In genomic region chr4:40970592-40970841, GRCm38 (mm10) we compare ENCODE assay signal across 8 mouse cellular contexts. TPM values are rescaled to one million over a fixed set of nuclear protein-coding genes. Genes with fewer than 3 reads are reported as not detected.
DNase-seq lines count a peak whose midpoint lies in the region; ATAC-seq and TF ChIP-seq lines count a peak whose summit lies in the region.

No protein-coding gene starts in this region.

- H3K4me1 ChIP-seq in heart, embryonic 15.5 days (replicated peaks) = peaks cover 25% of the 10 kb centered on the region
- H3K4me1 ChIP-seq in G1E (ENCODE audit: insufficient read depth, low read depth, low read length) = peaks cover 43% of the 10 kb centered on the region
- peaks cover 10% of the 10 kb centered on the region; the same call in 1 of the 2 replicates for H3K4me1 ChIP-seq in forebrain, postnatal 0 days (ENCODE audit: insufficient read depth)

- peak overlapping the region; percentile 85 for H3K4me3 ChIP-seq in heart, embryonic 15.5 days
- H3K4me3 ChIP-seq in G1E (ENCODE audit: low read depth, low read length) = peak overlapping the region; percentile 99
- H3K4me3 ChIP-seq in forebrain, postnatal 0 days (ENCODE audit: low read depth, low read length) = peak overlapping the region; percentile 95
- peak overlapping the region; percentile 66 for H3K4me3 ChIP-seq in macrophage (ENCODE audit: inconsistent target)

- peak overlapping the region; percentile 95 for H3K27ac ChIP-seq in heart, embryonic 15.5 days
- H3K27ac ChIP-seq in forebrain, postnatal 0 days (ENCODE audit: low read depth, low read length) = peak overlapping the region; percentile 95
- peak overlapping the region; percentile 58 for H3K27ac ChIP-seq in macrophage

- H3K27me3 ChIP-seq in heart, embryonic 15.5 days = no peaks in the 10 kb centered on the region
- no peaks in the 10 kb centered on the region for H3K27me3 ChIP-seq in G1E (ENCODE audit: insufficient read depth, low read length)
- H3K27me3 ChIP-seq in forebrain, postnatal 0 days (ENCODE audit: insufficient read depth, low read length) = no peaks in the 10 kb centered on the region

- peak overlapping the region; percentile 81 for H3K4me2 ChIP-seq in heart, embryonic 15.5 days
- peak overlapping the region; percentile 66 for H3K4me2 ChIP-seq in forebrain, postnatal 0 days (ENCODE audit: low read depth)

- no peaks in the 10 kb centered on the region for H3K9me3 ChIP-seq in heart, embryonic 15.5 days (replicated peaks)
- H3K9me3 ChIP-seq in G1E (replicated peaks) = no peaks in the 10 kb centered on the region
- H3K9me3 ChIP-seq in forebrain, postnatal 0 days (ENCODE audit: low read length) = no peaks in the 10 kb centered on the region

- no peak for TF ChIP-seq CTCF in G1E (IDR thresholded peaks at IDR 0.05; ENCODE audit: low read depth, low read length)
- no peak for TF ChIP-seq CTCF in forebrain, postnatal 0 days (IDR thresholded peaks at IDR 0.05; ENCODE audit: low read depth)

- no peak; the same call in 1 of the 2 replicates for ATAC-seq in heart, embryonic 15.5 days (replicated peaks; ENCODE audit: insufficient number of reproducible peaks, insufficient read depth, low FRiP score, low read depth)
- peak; percentile 11; the same call in 1 of the 2 replicates for ATAC-seq in G1E (ENCODE audit: extremely low read depth, insufficient number of reproducible peaks, low FRiP score, poor library complexity, severe bottlenecking)
- peak; percentile 27; the same call in 1 of the 2 replicates for ATAC-seq in forebrain, postnatal 0 days

- H3K9ac ChIP-seq in heart, embryonic 15.5 days = peak overlapping the region; percentile 84
- H3K9ac ChIP-seq in forebrain, postnatal 0 days = peak overlapping the region; percentile 89

- peaks cover 42% of the 10 kb centered on the region for H3K79me2 ChIP-seq in macrophage (ENCODE audit: inconsistent target)

- no peak for DNase-seq in heart, adult 8-10 months (ENCODE audit: low spot score)
- no peak for DNase-seq in G1E (ENCODE audit: low spot score)
- DNase-seq in forebrain, postnatal 0 days = no peak
- no peak for DNase-seq in adipocyte (ENCODE audit: low spot score)
- DNase-seq in frontal cortex, postnatal 10 days (ENCODE audit: low spot score in 2 of 2) = no peak
- no peak for DNase-seq in cerebellum, adult 8-10 months

- 0% methylated on average over 16 of the region's 16 CpGs for WGBS in heart, embryonic 15.5 days
- 0% methylated on average over 15 of the region's 16 CpGs for WGBS in forebrain, postnatal 0 days
- WGBS in macrophage (ENCODE audit: missing documents) = 1% methylated on average over 9 of the region's 16 CpGs

- H3K36me3 ChIP-seq in heart, embryonic 15.5 days = peaks cover 9% of the 10 kb centered on the region
- peaks cover 64% of the 10 kb centered on the region for H3K36me3 ChIP-seq in G1E (replicated peaks)
- peaks cover 24% of the 10 kb centered on the region for H3K36me3 ChIP-seq in forebrain, postnatal 0 days (ENCODE audit: insufficient read depth)
- peaks cover 10% of the 10 kb centered on the region; the same call in 1 of the 2 replicates for H3K36me3 ChIP-seq in macrophage (ENCODE audit: inconsistent target)

RNA-seq across cellular contexts. Expression of gene Nfx1, which starts 0.2 kb away (rescaled TPM):
- 45.2 and 57.4 TPM in 2 replicates for polyA plus RNA-seq in heart, embryonic 15.5 days (2015; fragmentation: Nextera tagmentation; extraction: Ambion mirVana)
- 10 to 100 TPM; 18.8 to 24.0 (median 21.1) TPM for total RNA-seq in heart, adult 8-10 months (2022)
- total RNA-seq in G1E (2014; fragmentation: Nextera tagmentation) (152 and 153 TPM in 2 replicates), G1E (2017) (126 and 135 TPM in 2 replicates)
- polyA plus RNA-seq in G1E (2012) (44.0 and 49.1 TPM in 2 replicates), macrophage (2018) (29.4 to 34.2 TPM (median 32.2 TPM) in 3 replicates)
- 80.3 and 92.1 TPM in 2 replicates for total RNA-seq in forebrain, postnatal 0 days (2014; rRNA removed)
- 55.2 and 68.4 TPM in 2 replicates for polyA plus RNA-seq in forebrain, postnatal 0 days (2015; fragmentation: Nextera tagmentation; extraction: Ambion mirVana)
- total RNA-seq in macrophage (2018; cell fraction: chromatin; rRNA removed) = 100 to 1,000 TPM in 24 of 26 experiments, 10 to 100 TPM in 2; 80.6 to 316 (median 219) TPM
- total RNA-seq in macrophage (2018; cell fraction: cytosol; rRNA removed) = 10 to 100 TPM; 11.6 to 34.9 (median 24.6) TPM
- 100 to 1,000 TPM in 16 of 26 experiments, 10 to 100 TPM in 10; 59.9 to 193 (median 116) TPM for total RNA-seq in macrophage (2018; cell fraction: nucleus; rRNA removed)

RNA-seq across cellular contexts. Expression of gene Chmp5, which starts 22.3 kb away (rescaled TPM):
- polyA plus RNA-seq in heart, embryonic 15.5 days (2015; fragmentation: Nextera tagmentation; extraction: Ambion mirVana) = 73.8 and 73.9 TPM in 2 replicates
- 10 to 100 TPM; 32.2 to 39.2 (median 37.1) TPM for total RNA-seq in heart, adult 8-10 months (2022)
- total RNA-seq in G1E (2014; fragmentation: Nextera tagmentation) = 58.1 and 76.5 TPM in 2 replicates
- 139 and 188 TPM in 2 replicates for total RNA-seq in G1E (2017)
- polyA plus RNA-seq in G1E (2012) = 2.3 and 2.9 TPM in 2 replicates
- total RNA-seq in forebrain, postnatal 0 days (2014; rRNA removed) = 94.8 and 101 TPM in 2 replicates
- 146 and 149 TPM in 2 replicates for polyA plus RNA-seq in forebrain, postnatal 0 days (2015; fragmentation: Nextera tagmentation; extraction: Ambion mirVana)
- total RNA-seq in macrophage (2018; cell fraction: chromatin; rRNA removed) = 10 to 100 TPM in 22 of 26 experiments, 1 to 10 TPM in 4; 5.4 to 26.4 (median 16.8) TPM
- total RNA-seq in macrophage (2018; cell fraction: cytosol; rRNA removed) = 100 to 1,000 TPM in 19 of 26 experiments, 10 to 100 TPM in 7; 88.4 to 123 (median 104) TPM
- total RNA-seq in macrophage (2018; cell fraction: nucleus; rRNA removed) = 10 to 100 TPM; 17.8 to 66.7 (median 41.0) TPM
- polyA plus RNA-seq in macrophage (2018) = 121 to 130 TPM (median 127 TPM) in 3 replicates

RNA-seq across cellular contexts. Expression of gene Bag1, which starts 22.4 kb away (rescaled TPM):
- polyA plus RNA-seq in heart, embryonic 15.5 days (2015; fragmentation: Nextera tagmentation; extraction: Ambion mirVana) = 179 and 181 TPM in 2 replicates
- total RNA-seq in heart, adult 8-10 months (2022) = 100 to 1,000 TPM; 252 to 291 (median 269) TPM
- total RNA-seq in G1E (2014; fragmentation: Nextera tagmentation) = 67.9 and 75.6 TPM in 2 replicates
- 232 and 257 TPM in 2 replicates for total RNA-seq in G1E (2017)
- 233 and 300 TPM in 2 replicates for polyA plus RNA-seq in G1E (2012)
- total RNA-seq in forebrain, postnatal 0 days (2014; rRNA removed) = 116 and 174 TPM in 2 replicates
- 201 and 203 TPM in 2 replicates for polyA plus RNA-seq in forebrain, postnatal 0 days (2015; fragmentation: Nextera tagmentation; extraction: Ambion mirVana)
- 10 to 100 TPM in 25 of 26 experiments, 1 to 10 TPM in 1; 8.9 to 77.4 (median 28.2) TPM for total RNA-seq in macrophage (2018; cell fraction: chromatin; rRNA removed)
- total RNA-seq in macrophage (2018; cell fraction: cytosol; rRNA removed) = 100 to 1,000 TPM; 140 to 227 (median 185) TPM
- 100 to 1,000 TPM in 1 of 26 experiments, 10 to 100 TPM in 25; 22.8 to 106 (median 52.4) TPM for total RNA-seq in macrophage (2018; cell fraction: nucleus; rRNA removed)
- polyA plus RNA-seq in macrophage (2018) = 163 to 229 TPM (median 217 TPM) in 3 replicates

RNA-seq across cellular contexts. Expression of gene Spink4, which starts 50.7 kb away (rescaled TPM):
- 4.8 and 8.2 TPM in 2 replicates for polyA plus RNA-seq in heart, embryonic 15.5 days (2015; fragmentation: Nextera tagmentation; extraction: Ambion mirVana)
- 1 to 10 TPM in 1 of 4 experiments, under 1 TPM in 2, not detected in 1; 0.82 to 1.3 (median 0.94) TPM for total RNA-seq in heart, adult 8-10 months (2022)
- total RNA-seq in G1E (2014; fragmentation: Nextera tagmentation) (not detected in 2 replicates), G1E (2017) (not detected in 2 replicates)
- polyA plus RNA-seq in G1E (2012) (not detected in 2 replicates), macrophage (2018) (not detected in 3 replicates)
- not detected in 2 replicates for total RNA-seq in forebrain, postnatal 0 days (2014; rRNA removed)
- not detected in 2 replicates for polyA plus RNA-seq in forebrain, postnatal 0 days (2015; fragmentation: Nextera tagmentation; extraction: Ambion mirVana)
- total RNA-seq in macrophage (2018; cell fraction: chromatin; rRNA removed) = not detected
- not detected for total RNA-seq in macrophage (2018; cell fraction: cytosol; rRNA removed)
- total RNA-seq in macrophage (2018; cell fraction: nucleus; rRNA removed) = not detected

Comparison
In these comparisons a context has a peak if more than half of its experiments do, and no peak if none do; other contexts are left out.
1. RNA of gene Chmp5, which starts 22.3 kb away (polyA plus RNA-seq): 146 to 149 TPM in forebrain, postnatal 0 days, 121 to 130 TPM in macrophage and 73.8 to 73.9 TPM in heart, embryonic 15.5 days; 2.3 to 2.9 TPM in G1E; every median in the first group is over 10 times any median in the second.
2. Peak in every context shown above with its lines, with median percentiles within 50 percentile points of each other: H3K27ac ChIP-seq and H3K4me3 ChIP-seq.